Mouse (Mus musculus) ovary, postnatal 36 days (tissue): ENCODE measurements around the gene Svop.

ENCODE experiments used
- DNase-seq: peaks from one replicate; pipeline ENCODE4 v3.0.0; 2022; ENCODE audit warnings: low spot score, mixed read lengths

Gene Svop

GRCm38 (mm10) chr5:114091057-114091807 is at the start of gene Svop:
Gene Svop, minus strand, starts transcription at chr5:114091570.
- DNase-seq = peak; percentile 85

- DNase-seq = peak; percentile 82
Observed at GRCm38 (mm10) chr5:114139175-114139574, 47.8 kb upstream of the Svop start.

DNA sequence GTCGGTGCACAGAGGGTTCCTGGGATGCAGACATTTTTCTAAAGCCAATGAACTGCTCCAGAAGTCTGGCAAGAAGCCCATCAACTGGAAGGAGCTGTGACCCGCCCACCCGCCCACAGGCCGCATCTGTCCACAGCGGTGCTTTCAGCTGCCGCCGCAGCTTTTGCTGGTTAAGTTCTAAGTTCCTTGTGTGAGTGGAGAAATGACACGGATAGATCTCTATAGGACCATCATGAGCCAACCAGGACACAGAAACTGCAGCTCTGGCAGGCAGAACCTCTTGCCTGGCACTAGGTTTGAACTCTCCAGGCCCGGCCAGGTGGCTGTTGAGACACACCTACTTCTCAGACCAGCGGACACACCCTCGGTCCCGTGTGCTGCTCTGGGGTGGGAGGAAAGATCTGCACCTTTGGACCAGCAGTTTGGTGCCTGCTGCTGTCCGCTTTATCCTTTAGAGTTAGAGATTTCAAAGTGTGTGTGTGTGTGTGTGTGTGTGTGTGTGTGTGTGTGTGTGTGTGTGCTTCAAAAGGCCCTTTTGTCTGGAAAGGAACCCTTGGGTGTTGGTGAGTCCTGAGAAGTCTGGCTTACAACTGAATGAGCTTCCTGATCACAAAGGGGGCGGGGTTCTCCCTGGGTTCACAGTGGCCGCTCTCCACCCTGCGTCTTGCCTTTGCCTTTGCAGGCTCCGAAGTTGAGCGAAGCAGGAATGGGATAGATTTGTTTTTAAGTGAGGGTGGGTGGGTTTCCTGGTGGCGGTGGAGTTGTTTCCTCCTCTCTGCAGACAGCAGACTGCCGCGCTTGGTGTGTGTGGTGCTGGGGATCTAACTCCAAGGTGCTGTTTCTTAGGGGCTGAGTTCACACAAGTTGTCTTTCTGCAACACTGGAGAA is 47.2 kb upstream of the Svop start:
- DNase-seq = peak; percentile 42

- DNase-seq = peak; percentile 43
Observed at GRCm38 (mm10) chr5:114137481-114138276, 46.3 kb upstream of the Svop start.

DNA sequence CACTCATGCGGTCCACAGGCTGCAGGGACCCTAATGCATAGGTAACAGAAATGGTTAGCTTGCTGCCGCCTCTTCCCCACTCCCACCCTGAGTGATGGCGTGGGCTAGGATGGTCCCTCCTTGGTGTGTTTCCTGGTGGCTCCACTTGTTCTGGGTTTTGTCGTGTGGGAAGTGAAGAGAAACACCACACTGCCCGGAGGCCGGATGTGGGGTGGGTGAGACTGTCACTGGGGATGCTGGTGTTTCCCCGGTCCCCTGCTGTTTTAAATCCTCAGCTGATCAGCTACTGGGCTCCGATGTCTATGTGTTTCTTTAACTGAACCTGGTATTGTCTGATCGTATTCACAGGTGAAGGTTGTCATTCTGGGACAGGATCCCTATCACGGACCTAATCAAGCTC is 44.1 kb upstream of the Svop start:
- DNase-seq = no peak

- DNase-seq = peak; percentile 78
Observed at GRCm38 (mm10) chr5:114134091-114134534, 42.7 kb upstream of the Svop start.

- no peak for DNase-seq
Observed at GRCm38 (mm10) chr5:114132841-114133240, 41.5 kb upstream of the Svop start.

DNA sequence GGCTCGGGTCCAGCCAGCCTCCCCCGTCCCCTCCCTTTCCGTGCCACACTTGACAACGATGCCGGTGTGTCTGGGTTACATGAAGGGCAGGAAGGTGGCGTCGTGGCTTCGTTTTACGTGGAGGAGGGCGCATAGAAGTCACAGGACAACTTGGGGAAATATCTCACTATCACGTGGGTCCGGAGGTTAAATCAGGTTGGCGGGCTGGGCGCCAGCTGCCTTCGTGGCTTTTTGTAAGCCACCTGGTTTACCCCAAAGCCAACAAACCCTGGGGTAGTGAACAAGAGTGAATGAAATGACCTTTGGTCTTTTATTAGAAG is 40.1 kb upstream of the Svop start:
- DNase-seq = peak; percentile 65

DNA sequence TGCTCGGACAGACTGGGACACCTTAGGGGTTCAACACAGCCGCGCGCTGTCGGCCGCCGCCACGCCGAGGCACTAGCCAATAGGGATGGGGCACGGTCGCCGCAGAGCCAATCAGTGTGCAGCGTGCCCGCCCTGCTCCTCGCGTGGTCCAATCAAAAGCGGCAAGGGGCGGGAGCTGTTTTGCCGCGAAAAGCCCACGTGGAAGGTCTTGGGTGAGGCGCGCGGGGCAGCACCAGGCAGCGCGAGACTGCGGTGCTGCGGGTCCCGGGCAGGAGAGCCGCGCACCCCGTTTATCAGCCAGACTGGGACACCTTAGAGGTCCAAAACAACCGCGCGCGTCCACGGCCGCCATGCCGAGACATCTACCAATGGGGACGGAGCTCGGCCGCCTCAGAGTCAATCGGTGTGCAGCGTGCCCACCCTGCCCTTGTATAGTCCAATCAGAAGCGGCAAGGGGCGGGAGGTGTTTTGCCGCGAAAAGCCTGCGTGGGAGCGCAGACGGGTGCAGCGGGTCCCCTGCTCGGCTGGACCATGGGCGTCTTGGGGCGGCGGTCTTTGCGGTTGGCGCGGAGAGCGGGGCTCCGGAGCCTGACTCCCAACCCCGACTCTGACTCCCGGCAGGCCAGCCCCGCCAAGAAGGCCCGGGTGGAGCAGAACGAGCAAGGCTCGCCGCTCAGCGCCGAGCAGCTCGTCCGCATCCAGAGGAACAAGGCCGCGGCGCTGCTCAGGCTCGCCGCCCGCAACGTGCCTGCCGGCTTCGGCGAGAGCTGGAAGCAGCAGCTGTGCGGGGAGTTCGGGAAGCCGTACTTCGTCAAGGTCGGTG is 39.5 kb upstream of the Svop start:
- DNase-seq = peak; percentile 92

DNA sequence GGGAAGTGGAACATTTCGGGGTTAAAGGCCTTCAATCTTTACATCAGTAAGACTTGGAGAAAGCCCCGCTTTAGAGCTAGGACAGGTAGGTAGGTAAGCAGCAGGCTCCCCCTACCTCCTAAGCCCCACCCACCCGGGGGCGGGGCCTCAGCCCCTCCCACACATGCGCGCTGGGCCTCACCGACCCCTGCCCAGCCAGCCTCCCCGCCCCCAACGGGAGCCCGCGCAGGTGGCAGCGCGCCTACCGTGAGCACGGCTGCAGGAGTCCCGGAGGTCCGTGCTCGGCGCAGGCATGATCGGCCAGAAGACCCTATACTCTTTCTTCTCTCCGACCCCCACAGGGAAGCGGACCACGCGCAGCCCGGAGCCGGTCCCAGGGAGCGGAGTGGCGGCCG is 38.8 kb upstream of the Svop start, which contains the start of gene Ung:
Ung (plus strand) TSS at position 176 of the 395 bp plus-strand sequence.
- peak; percentile 65 for DNase-seq

GRCm38 (mm10) chr5:114129550-114130210 is 38.3 kb upstream of the Svop start:
- no peak for DNase-seq

GRCm38 (mm10) chr5:114127374-114128349 is 36.3 kb upstream of the Svop start, which contains the start of gene Alkbh2:
Gene Alkbh2, minus strand, starts transcription at chr5:114128218.
- peak; percentile 83 for DNase-seq

DNA sequence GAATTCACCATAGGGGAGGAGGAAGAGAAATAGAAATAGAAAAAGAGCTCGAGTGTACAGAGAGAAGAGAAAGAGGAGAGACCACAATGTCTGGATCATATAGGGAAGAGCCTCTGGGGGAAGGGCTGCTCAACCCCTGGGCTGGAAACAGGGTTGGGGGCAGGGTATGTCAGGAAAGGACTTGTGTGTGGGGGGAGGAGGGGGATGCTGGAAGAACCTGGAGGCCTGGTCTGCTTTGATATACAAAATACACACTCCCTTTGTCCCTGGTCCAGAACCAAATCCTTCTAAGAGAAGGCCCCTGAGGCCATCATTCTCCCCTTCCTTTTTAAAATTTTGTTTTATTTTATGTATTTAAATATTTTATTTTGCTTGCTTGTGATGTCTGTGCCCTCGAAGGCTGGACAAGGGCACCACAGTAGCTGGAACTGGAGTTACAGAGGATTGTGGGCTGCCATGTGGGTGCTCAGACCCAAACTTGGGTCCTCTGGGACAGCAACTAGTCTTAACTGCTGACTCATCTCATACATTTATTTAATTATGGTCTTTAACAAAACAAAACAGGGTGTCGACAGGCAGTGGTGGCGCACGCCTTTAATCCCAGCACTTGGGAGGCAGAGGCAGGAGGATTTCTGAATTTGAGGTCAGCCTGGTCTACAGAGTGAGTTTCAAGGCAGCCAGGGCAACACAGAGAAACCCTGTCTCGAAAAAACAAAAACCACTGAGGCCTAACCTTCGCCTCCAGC is 35.3 kb upstream of the Svop start:
- DNase-seq = no peak

- no peak for DNase-seq
Observed at GRCm38 (mm10) chr5:114126008-114126407, 34.6 kb upstream of the Svop start.

DNA sequence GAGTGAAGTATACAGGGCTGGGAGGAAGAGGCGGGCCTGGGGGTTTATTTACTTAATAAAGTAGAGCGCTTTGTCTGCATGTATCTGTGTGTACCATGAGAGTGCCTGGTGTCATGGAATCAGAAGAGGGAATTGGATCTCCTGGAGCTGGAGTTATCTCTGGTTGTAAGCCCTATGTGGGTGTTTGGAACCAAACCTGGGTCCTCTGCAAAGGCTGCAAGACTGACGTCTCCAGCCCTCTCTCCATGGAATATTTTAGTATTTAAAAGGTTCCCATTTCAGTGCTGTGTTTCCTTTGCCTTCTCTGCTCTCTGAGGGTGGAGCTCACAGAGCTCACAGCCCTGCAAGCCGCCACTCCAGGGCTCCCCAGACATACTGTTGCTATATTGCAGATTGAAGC is 28.4 kb upstream of the Svop start:
- DNase-seq = no peak

DNA sequence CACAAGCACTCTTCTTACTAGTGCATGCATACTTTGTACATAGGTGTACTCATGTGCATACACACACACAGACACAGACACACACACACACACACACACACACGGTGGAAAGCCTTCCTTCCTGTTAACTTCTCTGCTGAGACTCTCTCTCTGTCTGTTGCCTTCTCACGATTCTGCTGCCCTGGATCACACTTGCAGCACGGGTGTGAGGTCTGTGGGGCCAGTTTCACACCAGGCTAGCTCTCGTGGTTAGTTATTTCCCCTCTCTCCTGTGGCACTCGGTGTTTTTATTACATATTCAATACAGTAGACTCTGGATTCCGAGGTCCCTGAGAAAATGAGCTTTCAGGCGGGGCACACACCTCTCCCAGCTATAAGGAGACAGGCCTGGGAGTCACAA is 25.2 kb upstream of the Svop start:
- DNase-seq = no peak

DNA sequence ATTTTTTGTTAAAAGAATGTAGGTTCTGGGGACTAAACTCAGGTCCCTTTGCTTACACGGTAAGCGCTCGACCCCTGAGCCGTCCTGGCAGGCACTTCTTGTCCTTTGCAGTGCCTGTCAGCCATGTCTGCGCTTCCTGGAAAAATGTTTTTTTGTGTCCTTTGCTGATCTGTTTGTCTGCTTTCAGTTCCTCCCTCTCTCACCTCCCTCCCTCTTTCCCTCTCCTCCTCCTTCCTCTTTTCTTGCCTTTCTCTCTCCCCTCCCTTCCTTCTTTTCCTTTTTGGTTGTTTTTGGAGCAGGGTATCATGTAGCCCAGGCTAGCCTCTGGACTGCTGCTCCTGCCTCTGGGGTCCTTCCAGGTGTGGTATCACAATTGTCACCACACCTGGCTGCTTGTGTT is 23.7 kb upstream of the Svop start:
- DNase-seq = no peak

- no peak for DNase-seq
Observed at GRCm38 (mm10) chr5:114113334-114113733, 22.0 kb upstream of the Svop start.

GRCm38 (mm10) chr5:114106391-114106935 is 15.1 kb upstream of the Svop start:
- DNase-seq = no peak
